Mouse (Mus musculus) embryonic facial prominence, embryonic 11.5 days (tissue): ENCODE measurements at regions not wholly inside any gene's neighbourhood (a gene's known extent, or its start where the extent isn't known, plus 50 kb on each side); places are given as distances from the start of the nearest gene placed in this dataset.

Experiments
- ATAC-seq: fragments of 200-750 bp; cut with Nextera tagmentation; replicated peaks from 2 replicates; pipeline ENCODE4 v1.8.0; 2017; ENCODE audit warnings: low read depth; ENCODE audit not compliant: insufficient number of reproducible peaks, low FRiP score, low TSS enrichment
- DNase-seq: peaks from one replicate; pipeline ENCODE4 v3.0.0-alpha.2; 2015; ENCODE audit warnings: low spot score
- H3K27ac ChIP-seq: fragments of 300-500 bp; sonication (generic); replicated peaks from 2 replicates; pipeline ENCODE4 v1.5.1; 2014; ENCODE audit warnings: mild to moderate bottlenecking, low read depth, low read length, control low read depth
- H3K27me3 ChIP-seq: fragments of 300-500 bp; sonication (generic); 2 replicates; pipeline ENCODE4 v1.6.1; 2014; ENCODE audit warnings: mild to moderate bottlenecking, low read length, moderate library complexity, mixed read lengths; ENCODE audit not compliant: control insufficient read depth, insufficient read depth
- H3K36me3 ChIP-seq: fragments of 300-500 bp; sonication (generic); replicated peaks from 2 replicates; pipeline ENCODE4 v1.6.1; 2014; ENCODE audit warnings: low read depth, mild to moderate bottlenecking, low read length, moderate library complexity, mixed read lengths; ENCODE audit not compliant: control insufficient read depth, insufficient read depth
- H3K4me1 ChIP-seq: fragments of 300-500 bp; sonication (generic); 2 replicates; pipeline ENCODE4 v1.6.1; 2014; ENCODE audit warnings: low read length, mixed read lengths; ENCODE audit not compliant: control insufficient read depth, insufficient read depth
- H3K4me2 ChIP-seq: fragments of 300-500 bp; sonication (generic); 2 replicates; pipeline ENCODE4 v1.6.1; 2014; ENCODE audit warnings: low read depth, mild to moderate bottlenecking, control low read depth, low read length, moderate library complexity
- H3K4me3 ChIP-seq: fragments of 300-500 bp; sonication (generic); 2 replicates; pipeline ENCODE4 v1.5.1; 2014; ENCODE audit warnings: low read depth, low read length, control low read depth
- H3K9ac ChIP-seq: fragments of 300-500 bp; sonication (generic); replicated peaks from 2 replicates; pipeline ENCODE4 v1.6.1; 2014; ENCODE audit warnings: mild to moderate bottlenecking, control low read depth, low read length
- H3K9me3 ChIP-seq: fragments of 300-500 bp; sonication (generic); replicated peaks from 2 replicates; pipeline ENCODE4 v1.6.1; 2016; ENCODE audit warnings: mild to moderate bottlenecking, low read length, inconsistent platforms, mixed read lengths; ENCODE audit not compliant: control insufficient read depth
- WGBS: fragments of 180-500 bp; shearing (Covaris S2); extraction: QIAGEN DNeasy Blood & Tissue Kit; methylation state at CpG from one replicate; pipeline ENCODE4 v1.1.7; 2014; 5-methylcytosine and 5-hydroxymethylcytosine counted together

DNA sequence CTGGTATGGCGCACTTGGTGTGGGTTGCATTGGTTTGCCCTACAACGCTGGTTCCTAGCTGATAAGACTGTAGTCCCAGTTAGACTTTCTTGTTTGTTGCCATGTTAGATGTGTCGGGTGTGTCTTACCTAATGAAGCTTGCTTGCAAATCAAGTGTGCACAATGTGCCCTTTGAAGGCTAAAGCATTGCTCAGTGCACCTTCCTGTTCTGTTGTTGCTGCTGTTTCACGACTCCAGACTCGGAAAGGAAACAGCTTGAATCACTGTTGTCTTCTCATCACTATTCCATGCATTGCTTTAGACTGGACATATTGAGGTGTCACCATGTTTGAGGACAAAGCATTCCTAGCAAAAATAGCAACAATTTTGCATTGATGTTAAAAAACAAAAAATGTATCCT is 185.1 kb upstream of the Gm11146 start:
- 85% methylated on average over 5 of the region's 5 CpGs for WGBS
- H3K9ac ChIP-seq: no peak overlapping the region
- DNase-seq: no peak
- H3K27ac ChIP-seq: no peak overlapping the region
- no peaks in the 10 kb centered on the region for H3K4me1 ChIP-seq
- H3K4me2 ChIP-seq: no peak overlapping the region
- H3K27me3 ChIP-seq: no peaks in the 10 kb centered on the region
- ATAC-seq: no peak
- H3K4me3 ChIP-seq: no peak overlapping the region
- no peaks in the 10 kb centered on the region for H3K36me3 ChIP-seq
- H3K9me3 ChIP-seq: no peaks in the 10 kb centered on the region

DNA sequence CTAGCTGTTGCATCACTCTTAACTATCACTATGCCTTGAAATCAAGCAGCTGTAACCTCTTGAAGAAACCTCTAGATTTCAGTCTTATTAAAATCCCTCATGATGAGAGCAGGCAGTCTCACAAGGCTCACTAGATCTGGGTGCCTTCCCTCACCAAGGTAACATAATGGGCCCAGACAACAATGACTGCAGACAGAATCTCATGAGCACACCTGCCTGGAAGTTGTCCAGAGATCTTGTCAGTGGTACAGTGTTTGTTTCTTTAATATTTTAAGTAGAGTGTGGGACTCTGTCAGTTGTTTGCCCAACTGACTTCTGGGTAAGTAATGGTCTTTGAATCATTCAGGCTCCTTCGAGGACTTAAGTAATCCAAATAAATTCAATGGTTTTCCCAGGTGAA is 177.1 kb upstream of the Gm11146 start:
- Histone ChIP-seq H3K4me1 (no peaks in the 10 kb centered on the region), H3K4me2 (no peak overlapping the region), H3K9me3 (no peaks in the 10 kb centered on the region), H3K9ac (no peak overlapping the region), H3K27me3 (no peaks in the 10 kb centered on the region), H3K36me3 (no peaks in the 10 kb centered on the region), H3K27ac (no peak overlapping the region), H3K4me3 (no peak overlapping the region)
- 63% methylated on average over 1 of the region's 1 CpGs for WGBS
- ATAC-seq: no peak
- no peak for DNase-seq

- no peak overlapping the region for H3K4me3 ChIP-seq
- H3K27me3 ChIP-seq: no peaks in the 10 kb centered on the region
- 76% methylated on average over 3 of the region's 3 CpGs for WGBS
- H3K27ac ChIP-seq: no peak overlapping the region
- H3K4me2 ChIP-seq: no peak overlapping the region
- H3K36me3 ChIP-seq: no peaks in the 10 kb centered on the region
- H3K4me1 ChIP-seq: no peaks in the 10 kb centered on the region
- H3K9me3 ChIP-seq: no peaks in the 10 kb centered on the region
- ATAC-seq (no peak), DNase-seq (no peak)
- H3K9ac ChIP-seq: no peak overlapping the region
These were observed 170.2 kb upstream of the Gm11146 start for GRCm38 (mm10) chr16:77772075-77772474.

DNA sequence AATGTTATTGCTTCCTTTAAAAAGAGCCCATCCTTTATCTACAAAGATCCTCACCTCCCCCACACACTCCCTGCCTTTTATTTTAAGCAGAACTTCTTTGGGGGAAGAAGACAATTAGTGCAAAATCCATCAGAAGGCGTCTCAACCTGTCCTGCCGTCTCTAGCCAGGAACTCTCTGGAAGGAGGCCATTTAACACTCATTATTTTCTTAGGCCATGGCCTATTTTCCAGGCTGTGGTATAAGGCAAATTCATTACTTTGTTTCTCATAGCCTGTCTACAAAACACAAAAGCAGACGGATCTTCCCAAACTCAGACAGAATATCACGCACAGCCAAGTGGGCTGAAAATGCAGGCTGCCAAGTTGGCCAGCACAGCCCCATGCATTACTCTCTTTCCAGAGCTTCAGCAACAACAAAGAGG is 159.0 kb upstream of the Gm11146 start:
- no peak overlapping the region for H3K4me3 ChIP-seq
- H3K27ac ChIP-seq: no peak overlapping the region
- H3K36me3 ChIP-seq: no peaks in the 10 kb centered on the region
- no peaks in the 10 kb centered on the region for H3K9me3 ChIP-seq
- no peak for ATAC-seq
- no peak for DNase-seq
- H3K27me3 ChIP-seq: no peaks in the 10 kb centered on the region
- WGBS: 82% methylated on average over 4 of the region's 4 CpGs
- H3K9ac ChIP-seq: no peak overlapping the region
- no peak overlapping the region for H3K4me2 ChIP-seq
- no peaks in the 10 kb centered on the region for H3K4me1 ChIP-seq

- ATAC-seq (no peak), DNase-seq (no peak)
- H3K4me2 ChIP-seq: no peak overlapping the region
- H3K4me3 ChIP-seq: no peak overlapping the region
- no peaks in the 10 kb centered on the region for H3K9me3 ChIP-seq
- H3K27ac ChIP-seq: no peak overlapping the region
- H3K36me3 ChIP-seq: no peaks in the 10 kb centered on the region
- no peak overlapping the region for H3K9ac ChIP-seq
- H3K27me3 ChIP-seq: no peaks in the 10 kb centered on the region
- 89% methylated on average over 4 of the region's 4 CpGs for WGBS
- H3K4me1 ChIP-seq: no peaks in the 10 kb centered on the region
These were observed 158.6 kb upstream of the Gm11146 start for GRCm38 (mm10) chr16:77760479-77760878.

GRCm38 (mm10) chr16:77759997-77760396 is 158.1 kb upstream of the Gm11146 start:
- H3K4me3 ChIP-seq: no peak overlapping the region
- ATAC-seq (no peak), DNase-seq (no peak)
- no peaks in the 10 kb centered on the region for H3K9me3 ChIP-seq
- H3K9ac ChIP-seq: no peak overlapping the region
- no peaks in the 10 kb centered on the region for H3K36me3 ChIP-seq
- H3K27ac ChIP-seq: no peak overlapping the region
- WGBS: 85% methylated on average over 10 of the region's 10 CpGs
- H3K4me1 ChIP-seq: no peaks in the 10 kb centered on the region
- H3K27me3 ChIP-seq: no peaks in the 10 kb centered on the region
- no peak overlapping the region for H3K4me2 ChIP-seq

GRCm38 (mm10) chr16:77754882-77755281 is 153.0 kb upstream of the Gm11146 start:
- DNase-seq (no peak), ATAC-seq (no peak)
- H3K4me2 ChIP-seq: no peak overlapping the region
- H3K4me3 ChIP-seq: no peak overlapping the region
- no peak overlapping the region for H3K9ac ChIP-seq
- H3K27ac ChIP-seq: no peak overlapping the region
- no peaks in the 10 kb centered on the region for H3K9me3 ChIP-seq
- no peaks in the 10 kb centered on the region for H3K4me1 ChIP-seq
- no peaks in the 10 kb centered on the region for H3K36me3 ChIP-seq
- 86% methylated on average over 6 of the region's 6 CpGs for WGBS
- no peaks in the 10 kb centered on the region for H3K27me3 ChIP-seq

DNA sequence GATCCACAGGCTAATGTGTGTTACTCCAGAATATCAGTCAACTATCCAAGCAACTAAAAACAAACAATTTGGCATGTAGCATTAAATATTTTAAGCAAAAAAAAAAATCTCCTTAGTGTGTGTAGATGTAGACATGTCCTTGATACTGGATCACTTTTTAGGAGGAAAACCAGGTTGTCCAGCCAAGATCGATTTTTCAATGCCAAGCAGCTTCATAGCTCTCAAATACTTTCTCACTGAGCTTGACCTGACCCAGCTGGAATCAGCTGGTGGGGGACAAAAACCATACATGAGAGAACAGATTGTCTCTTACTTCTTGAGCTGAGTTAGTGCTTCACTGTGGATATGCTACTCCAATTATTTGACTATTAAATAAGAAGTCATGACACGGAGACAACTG is 147.6 kb upstream of the Gm11146 start:
- no peaks in the 10 kb centered on the region for H3K9me3 ChIP-seq

More for the DNA sequence above, 147.6 kb upstream of the Gm11146 start:
- no peak for ATAC-seq
- no peaks in the 10 kb centered on the region for H3K36me3 ChIP-seq
- no peak for DNase-seq
- H3K27me3 ChIP-seq: no peaks in the 10 kb centered on the region
- no peaks in the 10 kb centered on the region for H3K4me1 ChIP-seq
- no peak overlapping the region for H3K4me3 ChIP-seq
- H3K4me2 ChIP-seq: no peak overlapping the region
- 93% methylated on average over 2 of the region's 2 CpGs for WGBS
- H3K27ac ChIP-seq: no peak overlapping the region
- no peak overlapping the region for H3K9ac ChIP-seq
